In genomic region chr4:152392192-152392591, GRCm38 (mm10) we compare ENCODE assay signal across 8 mouse cellular contexts. TPM values are rescaled to one million over a fixed set of nuclear protein-coding genes. Genes with fewer than 3 reads are reported as not detected.
A peak's percentile ranks its signal among the peaks of the same experiment; 100 is the strongest.
DNase-seq lines count a peak whose midpoint lies in the region; ATAC-seq lines count a peak whose summit lies in the region.
"Had no signal": no experiment of that assay in that cellular context is flagged by ENCODE, and none has a peak within 500 bp of the region (broad histone marks: within the 10 kb centered on the region; RNA-seq: fewer than 3 reads in every experiment).

No protein-coding gene starts in this region.

- peak; percentile 4 for DNase-seq in lung, postnatal 14 days
- DNase-seq in lung, postnatal 25 days (ENCODE audit: low spot score), result no peak
- peak; percentile 84 for DNase-seq in cerebellum, adult 9-11 months
- peak; percentile 59 to 68 for DNase-seq in layer of hippocampus, postnatal 14 days (ENCODE audit: low spot score in 2 of 2)
- no peak for DNase-seq in adrenal gland, postnatal 4 days (ENCODE audit: low spot score in 2 of 2)
- DNase-seq: heart, postnatal 36 days had no signal

- no peak for ATAC-seq in activated CD4-positive, CD25-positive, alpha-beta regulatory T cell, adult 4 months
- ATAC-seq in megakaryocyte, adult 5-6 weeks (ENCODE audit: poor library complexity, severe bottlenecking), result no peak

RNA-seq across cellular contexts. Expression of gene Chd5, which starts 53.7 kb away (rescaled TPM):
- 100 to 1,000 TPM; 140 to 154 TPM for total RNA-seq in layer of hippocampus, postnatal 14 days (2021)
- 10 to 100 TPM; 19.0 to 24.7 TPM for total RNA-seq in adrenal gland, postnatal 4 days (2021)
- polyA plus RNA-seq in activated CD4-positive, CD25-positive, alpha-beta regulatory T cell, adult 4 months (2017; shearing (Covaris generic)), result under 1 TPM in 1 of 2 experiments, not detected in 1; 0.19 TPM
- total RNA-seq in megakaryocyte, adult 5-6 weeks (2015), result not detected in 2 replicates
- total RNA-seq in megakaryocyte, adult 5-6 weeks (2017), result 0.07 and 0.16 TPM in 2 replicates

Comparison
In these comparisons a context has a peak if more than half of its experiments do, and no peak if none do; other contexts are left out.
1. DNase-seq: peak in lung, postnatal 14 days (single experiment), cerebellum, adult 9-11 months (single experiment) and layer of hippocampus, postnatal 14 days (2 of 2); none in lung, postnatal 25 days (single experiment) and adrenal gland, postnatal 4 days (0 of 2).
2. RNA of gene Chd5, which starts 53.7 kb away (total RNA-seq): 140 to 154 TPM in layer of hippocampus, postnatal 14 days and 19.0 to 24.7 TPM in adrenal gland, postnatal 4 days; 0.07 to 0.16 TPM in megakaryocyte, adult 5-6 weeks; every median in the first group is over 10 times any median in the second.